Mouse (Mus musculus): ENCODE data around the gene Rpl36-ps4.
A peak's percentile ranks its signal among the peaks of the same experiment; 100 is the strongest.
"Not testable (repeated sequence)": the region's sequence is repeated elsewhere in the genome, so short reads cannot be mapped to it uniquely, and the experiment has no call there.

The Rpl36-ps4 gene

GRCm38 (mm10) chr17:87948965-87949584 lies 28.3 kb downstream of the Rpl36-ps4 start:
- DNase-seq, result peak; percentile 63

- DNase-seq, result not testable (repeated sequence)
These were observed 33.9 kb downstream of the Rpl36-ps4 start for GRCm38 (mm10) chr17:87954618-87955124.

GRCm38 (mm10) chr17:87957096-87957840 lies 36.5 kb downstream of the Rpl36-ps4 start:
- DNase-seq, result peak; percentile 80

GRCm38 (mm10) chr17:87958283-87958682 lies 37.5 kb downstream of the Rpl36-ps4 start:
- DNase-seq, result no peak

- DNase-seq, result not testable (repeated sequence)
These were observed 38.6 kb downstream of the Rpl36-ps4 start for GRCm38 (mm10) chr17:87959406-87959805.

- not testable (repeated sequence) for DNase-seq
These were observed 39.2 kb downstream of the Rpl36-ps4 start for GRCm38 (mm10) chr17:87959931-87960330.

GRCm38 (mm10) chr17:87963081-87964075 lies 42.6 kb downstream of the Rpl36-ps4 start:
- no peak for DNase-seq

GRCm38 (mm10) chr17:87968483-87968926 lies 47.7 kb downstream of the Rpl36-ps4 start:
- not testable (repeated sequence) for DNase-seq
